Comparison of ENCODE assay signal across 1 mouse cellular context in genomic region chr2:126165277-126166018, GRCm38 (mm10).
TF ChIP-seq lines count a peak whose summit lies in the region.

No protein-coding gene starts in this region.

TF ChIP-seq in MEL, 35 proteins besides CTCF, POLR2A, EP300 and RAD21 (continued from another document):
- TF ChIP-seq TBP (IDR thresholded peaks at IDR 0.05; ENCODE audit: low read depth, low read length) (no peak), MAX (IDR thresholded peaks at IDR 0.05; ENCODE audit: low read length) (peak; percentile 96), MYB (IDR thresholded peaks at IDR 0.05; ENCODE audit: low read depth, low read length) (peak; percentile 51), USF1 (IDR thresholded peaks at IDR 0.05; ENCODE audit: low read depth, low read length) (no peak), KAT2A (conservative IDR thresholded peaks at IDR 0.05; ENCODE audit: low read depth, low read length) (no peak), SIN3A (IDR thresholded peaks at IDR 0.05; ENCODE audit: low read length) (no peak; the same call in 1 of the 2 replicates), TAL1 (IDR thresholded peaks at IDR 0.05; ENCODE audit: low read length) (peak; percentile 66), UBTF (IDR thresholded peaks at IDR 0.05; ENCODE audit: borderline replicate concordance, insufficient read depth, low read depth, low read length) (no peak), CHD2 (IDR thresholded peaks at IDR 0.05; ENCODE audit: low read length) (no peak), POLR2AphosphoS5 (IDR thresholded peaks at IDR 0.05; ENCODE audit: borderline replicate concordance, low read depth, low read length) (no peak), NELFE (IDR thresholded peaks at IDR 0.05; ENCODE audit: low read depth, low read length) (no peak), ETS1 (IDR thresholded peaks at IDR 0.05; ENCODE audit: low read depth, low read length) (peak; percentile 67), MAFK (IDR thresholded peaks at IDR 0.05; ENCODE audit: borderline replicate concordance, low read depth, low read length) (no peak), GABPA (IDR thresholded peaks at IDR 0.05; ENCODE audit: low read depth, low read length) (no peak), GATA1 (IDR thresholded peaks at IDR 0.05; ENCODE audit: low read depth, low read length) (peak; percentile 87), USF2 (IDR thresholded peaks at IDR 0.05; ENCODE audit: borderline replicate concordance in 1 of 2, insufficient read depth in 1 of 2, low read depth in 1 of 2, low read length in 2 of 2) (no peak), ELF1 (IDR thresholded peaks at IDR 0.05; ENCODE audit: low read depth, low read length) (no peak), MAZ (IDR thresholded peaks at IDR 0.05; ENCODE audit: low read depth, low read length) (no peak), TCF12 (IDR thresholded peaks at IDR 0.05; ENCODE audit: low read depth, low read length) (peak; percentile 92), BHLHE40 (IDR thresholded peaks at IDR 0.05; ENCODE audit: borderline replicate concordance, low read depth, low read length) (peak; percentile 49; the same call in 1 of the 2 replicates)
TF ChIP-seq in MEL: peak in this region for 9.
